Mouse (Mus musculus): ENCODE measurements around the gene Gjd2. TPM values are rescaled to one million over a fixed set of nuclear protein-coding genes. Genes with fewer than 3 reads are reported as not detected.

The Gjd2 gene
- polyA plus RNA-seq (2015; fragmentation: Nextera tagmentation; extraction: Ambion mirVana) = 0.44 and 0.51 TPM in 2 replicates

GRCm38 (mm10) chr2:114013295-114013771 is at the start of gene Gjd2:
Gjd2 (minus strand) TSS chr2:114013619.
- WGBS = under 1% methylated on average over 44 of the region's 60 CpGs
- Histone ChIP-seq H3K4me2 (replicated peaks; ENCODE audit: low read depth) (peak within 1 kb of the TSS; percentile 60), H3K36me3 (ENCODE audit: control insufficient read depth, insufficient read depth) (no peaks in the 10 kb centered on the region), H3K9ac (ENCODE audit: low read depth, low read length) (no peak within 1 kb of the TSS), H3K4me3 (ENCODE audit: low read depth, low read length) (peak within 1 kb of the TSS; percentile 33), H3K4me1 (replicated peaks; ENCODE audit: control insufficient read depth, insufficient read depth, low read length) (no peaks in the 10 kb centered on the region), H3K27ac (ENCODE audit: low read depth, low read length) (no peak within 1 kb of the TSS), H3K9me3 (ENCODE audit: control insufficient read depth) (no peaks in the 10 kb centered on the region), H3K27me3 (replicated peaks; ENCODE audit: control insufficient read depth, insufficient read depth, low read length) (peaks cover 34% of the 10 kb centered on the region)
- peak; percentile 49; the same call in 1 of the 2 replicates for ATAC-seq
- no peak for TF ChIP-seq CTCF (IDR thresholded peaks at IDR 0.05; ENCODE audit: low read depth)

DNA sequence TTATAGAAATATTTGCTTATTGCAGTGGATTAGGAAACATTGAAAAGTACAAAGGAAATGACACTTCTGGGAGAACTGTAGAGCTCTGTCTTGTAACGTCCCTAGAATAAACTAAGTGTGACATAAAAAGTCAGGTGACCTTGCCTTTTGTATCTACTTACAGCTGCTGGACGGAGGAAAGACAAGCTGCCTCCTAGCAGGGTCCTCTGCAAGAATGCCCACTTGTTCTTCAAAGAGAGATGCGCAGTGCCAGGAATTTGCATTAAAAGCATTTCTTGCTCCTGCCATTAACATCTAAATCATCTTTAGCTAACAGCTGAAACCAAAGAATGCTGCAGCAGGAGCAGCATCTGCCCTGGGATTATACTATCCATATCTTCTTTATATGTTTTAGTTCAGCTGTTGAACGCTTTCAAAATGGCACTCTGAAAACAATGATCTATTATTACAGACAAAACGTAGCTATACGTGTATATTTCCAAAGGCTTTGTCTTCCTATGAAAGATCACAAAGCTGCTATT is 46.7 kb upstream of the Gjd2 start:
- no peak for TF ChIP-seq CTCF (IDR thresholded peaks at IDR 0.05; ENCODE audit: low read depth)
- Histone ChIP-seq H3K9ac (ENCODE audit: low read depth, low read length) (no peak overlapping the region), H3K36me3 (ENCODE audit: control insufficient read depth, insufficient read depth) (no peaks in the 10 kb centered on the region), H3K27me3 (replicated peaks; ENCODE audit: control insufficient read depth, insufficient read depth, low read length) (no peaks in the 10 kb centered on the region), H3K9me3 (ENCODE audit: control insufficient read depth) (no peaks in the 10 kb centered on the region), H3K4me3 (ENCODE audit: low read depth, low read length) (no peak overlapping the region), H3K27ac (ENCODE audit: low read depth, low read length) (no peak overlapping the region), H3K4me2 (replicated peaks; ENCODE audit: low read depth) (no peak overlapping the region), H3K4me1 (replicated peaks; ENCODE audit: control insufficient read depth, insufficient read depth, low read length) (no peaks in the 10 kb centered on the region)
- no peak for ATAC-seq
- WGBS = 55% methylated on average over 6 of the region's 6 CpGs

DNA sequence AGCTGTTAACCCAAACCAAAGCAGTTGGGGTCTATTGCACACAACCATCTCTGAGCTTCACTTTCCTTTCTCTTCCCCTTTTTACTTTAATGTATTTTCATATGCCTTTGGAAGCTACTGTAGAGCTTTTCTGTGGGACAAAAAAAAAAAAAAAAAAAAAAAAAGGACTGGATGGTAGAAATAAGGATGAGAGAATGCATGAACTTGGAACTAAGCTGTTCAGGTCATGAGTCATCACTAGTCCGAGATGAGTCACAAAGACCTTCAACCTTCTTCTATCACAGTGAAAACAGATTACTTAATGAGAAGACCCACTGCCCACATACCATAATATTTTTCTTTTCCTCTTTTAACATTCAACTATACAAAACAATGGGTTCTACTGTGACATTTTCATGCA is 46.2 kb upstream of the Gjd2 start:
- Histone ChIP-seq H3K27ac (ENCODE audit: low read depth, low read length) (no peak overlapping the region), H3K4me2 (replicated peaks; ENCODE audit: low read depth) (no peak overlapping the region), H3K27me3 (replicated peaks; ENCODE audit: control insufficient read depth, insufficient read depth, low read length) (no peaks in the 10 kb centered on the region), H3K4me1 (replicated peaks; ENCODE audit: control insufficient read depth, insufficient read depth, low read length) (no peaks in the 10 kb centered on the region), H3K4me3 (ENCODE audit: low read depth, low read length) (no peak overlapping the region), H3K9me3 (ENCODE audit: control insufficient read depth) (no peaks in the 10 kb centered on the region), H3K36me3 (ENCODE audit: control insufficient read depth, insufficient read depth) (no peaks in the 10 kb centered on the region), H3K9ac (ENCODE audit: low read depth, low read length) (no peak overlapping the region)
- TF ChIP-seq CTCF (IDR thresholded peaks at IDR 0.05; ENCODE audit: low read depth) = no peak
- WGBS = 64% methylated on average over 1 of the region's 1 CpGs
- ATAC-seq = no peak

GRCm38 (mm10) chr2:114058226-114058796 is 44.9 kb upstream of the Gjd2 start:
- Histone ChIP-seq H3K9me3 (ENCODE audit: control insufficient read depth) (no peaks in the 10 kb centered on the region), H3K9ac (ENCODE audit: low read depth, low read length) (no peak overlapping the region), H3K4me2 (replicated peaks; ENCODE audit: low read depth) (no peak overlapping the region), H3K27me3 (replicated peaks; ENCODE audit: control insufficient read depth, insufficient read depth, low read length) (no peaks in the 10 kb centered on the region), H3K36me3 (ENCODE audit: control insufficient read depth, insufficient read depth) (no peaks in the 10 kb centered on the region), H3K4me3 (ENCODE audit: low read depth, low read length) (no peak overlapping the region), H3K27ac (ENCODE audit: low read depth, low read length) (no peak overlapping the region), H3K4me1 (replicated peaks; ENCODE audit: control insufficient read depth, insufficient read depth, low read length) (no peaks in the 10 kb centered on the region)
- ATAC-seq = no peak
- 90% methylated on average over 10 of the region's 10 CpGs for WGBS
- no peak for TF ChIP-seq CTCF (IDR thresholded peaks at IDR 0.05; ENCODE audit: low read depth)

GRCm38 (mm10) chr2:114057303-114057853 is 44.0 kb upstream of the Gjd2 start:
- no peak for ATAC-seq
- TF ChIP-seq CTCF (IDR thresholded peaks at IDR 0.05; ENCODE audit: low read depth) = no peak
- H3K4me3 ChIP-seq (ENCODE audit: low read depth, low read length) = no peak overlapping the region
- H3K4me1 ChIP-seq (replicated peaks; ENCODE audit: control insufficient read depth, insufficient read depth, low read length) = no peaks in the 10 kb centered on the region
- no peak overlapping the region for H3K4me2 ChIP-seq (replicated peaks; ENCODE audit: low read depth)
- no peaks in the 10 kb centered on the region for H3K27me3 ChIP-seq (replicated peaks; ENCODE audit: control insufficient read depth, insufficient read depth, low read length)
- H3K27ac ChIP-seq (ENCODE audit: low read depth, low read length) = no peak overlapping the region
- H3K9ac ChIP-seq (ENCODE audit: low read depth, low read length) = no peak overlapping the region
- no peaks in the 10 kb centered on the region for H3K9me3 ChIP-seq (ENCODE audit: control insufficient read depth)
- 14% methylated on average over 10 of the region's 10 CpGs for WGBS
- no peaks in the 10 kb centered on the region for H3K36me3 ChIP-seq (ENCODE audit: control insufficient read depth, insufficient read depth)

DNA sequence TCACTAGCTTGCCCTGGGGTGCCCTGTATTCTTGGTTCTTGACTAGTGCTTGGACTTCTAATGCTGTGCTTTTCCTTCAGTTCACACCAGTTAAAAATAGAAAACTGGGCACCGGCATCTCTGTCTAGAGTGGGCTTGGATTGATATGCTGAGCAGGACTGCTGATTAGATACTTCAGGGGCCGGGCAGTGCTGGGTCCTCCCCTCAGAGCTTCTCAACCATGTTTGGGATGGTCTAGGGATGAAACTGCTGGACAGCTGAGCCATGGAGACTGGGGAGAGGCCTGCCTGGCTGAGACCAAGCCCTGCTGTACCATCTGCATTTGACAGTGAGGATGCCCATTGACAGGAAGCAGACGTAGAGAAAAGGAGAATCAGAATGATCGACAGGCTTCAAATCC is 40.7 kb upstream of the Gjd2 start:
- H3K9ac ChIP-seq (ENCODE audit: low read depth, low read length) = no peak overlapping the region
- no peak overlapping the region for H3K27ac ChIP-seq (ENCODE audit: low read depth, low read length)
- H3K9me3 ChIP-seq (ENCODE audit: control insufficient read depth) = no peaks in the 10 kb centered on the region
- H3K27me3 ChIP-seq (replicated peaks; ENCODE audit: control insufficient read depth, insufficient read depth, low read length) = no peaks in the 10 kb centered on the region
- WGBS = 84% methylated on average over 4 of the region's 4 CpGs
- TF ChIP-seq CTCF (IDR thresholded peaks at IDR 0.05; ENCODE audit: low read depth) = no peak
- H3K4me1 ChIP-seq (replicated peaks; ENCODE audit: control insufficient read depth, insufficient read depth, low read length) = no peaks in the 10 kb centered on the region
- no peak overlapping the region for H3K4me2 ChIP-seq (replicated peaks; ENCODE audit: low read depth)
- no peak overlapping the region for H3K4me3 ChIP-seq (ENCODE audit: low read depth, low read length)
- no peak for ATAC-seq
- no peaks in the 10 kb centered on the region for H3K36me3 ChIP-seq (ENCODE audit: control insufficient read depth, insufficient read depth)

All from intestine, postnatal 0 days (tissue).